Mouse (Mus musculus): Measurements from ENCODE around the gene Adam33.

The Adam33 gene

GRCm38 (mm10) chr2:131025230-131025629 is 38.4 kb downstream of the Adam33 start:
- DNase-seq = no peak

GRCm38 (mm10) chr2:131010566-131010965 is 53.0 kb downstream of the Adam33 start:
- DNase-seq = no peak

- DNase-seq = no peak
Observed at GRCm38 (mm10) chr2:131009123-131009522, 54.5 kb downstream of the Adam33 start.

Measured in embryo, embryonic 11 days (tissue).